Mouse (Mus musculus): ENCODE measurements around the gene Cby1. TPM values are rescaled to one million over a fixed set of nuclear protein-coding genes. Genes with fewer than 3 reads are reported as not detected.

The Cby1 gene
- polyA plus RNA-seq (2014; fragmentation: Illumina TruSeq; extraction: RNeasy Lipid Tissue Mini Kit (QIAGEN cat#74804); ENCODE audit: low read depth, low replicate concordance): 1.1 TPM

DNA sequence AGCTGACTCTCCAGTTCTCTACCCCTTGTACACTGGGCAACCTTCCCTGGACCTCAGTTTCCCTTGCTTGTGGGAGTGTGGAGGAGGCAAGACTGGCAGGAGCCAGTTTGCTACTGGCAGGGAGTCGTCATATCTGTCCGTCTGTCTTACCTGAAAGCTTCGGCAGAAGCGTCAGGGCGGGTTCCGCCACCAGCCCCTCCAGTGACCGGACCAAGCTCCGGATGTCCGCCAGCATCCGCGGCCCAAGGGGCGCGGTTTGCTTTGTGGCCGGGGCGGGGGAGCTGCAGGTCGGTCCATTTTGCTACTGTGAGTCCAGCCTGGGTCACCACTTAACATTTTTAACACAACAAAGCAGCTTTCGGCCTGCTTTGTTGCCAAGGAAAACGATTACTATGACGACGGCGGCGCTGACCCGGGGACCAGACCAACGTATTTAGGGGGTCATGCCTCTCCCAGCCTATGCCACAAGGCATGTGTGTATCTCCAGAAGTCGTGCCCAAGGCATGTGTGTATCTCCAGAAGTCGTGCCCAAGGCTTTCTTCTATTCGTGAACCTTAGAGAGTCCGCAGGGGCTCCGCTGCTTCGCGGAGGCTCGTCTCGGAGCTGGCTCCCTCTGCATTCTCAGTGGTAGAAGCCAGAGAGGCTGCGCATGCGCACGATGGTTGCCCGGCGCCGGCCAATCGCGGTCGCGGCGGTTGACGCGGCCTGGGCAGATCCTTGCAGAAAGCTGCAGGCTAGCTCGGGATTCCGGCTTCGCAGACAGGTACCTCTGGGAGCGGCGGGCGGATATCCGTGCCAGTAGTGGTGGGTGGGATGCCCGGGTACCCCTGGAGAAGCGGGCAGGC lies at the start of gene Cby1, which contains the start of gene Fam227a:
Cby1 (plus strand) TSS at position 669 of the 845 bp plus-strand sequence.
Fam227a (minus strand) TSS at position 426 of the 845 bp plus-strand sequence.

DNA sequence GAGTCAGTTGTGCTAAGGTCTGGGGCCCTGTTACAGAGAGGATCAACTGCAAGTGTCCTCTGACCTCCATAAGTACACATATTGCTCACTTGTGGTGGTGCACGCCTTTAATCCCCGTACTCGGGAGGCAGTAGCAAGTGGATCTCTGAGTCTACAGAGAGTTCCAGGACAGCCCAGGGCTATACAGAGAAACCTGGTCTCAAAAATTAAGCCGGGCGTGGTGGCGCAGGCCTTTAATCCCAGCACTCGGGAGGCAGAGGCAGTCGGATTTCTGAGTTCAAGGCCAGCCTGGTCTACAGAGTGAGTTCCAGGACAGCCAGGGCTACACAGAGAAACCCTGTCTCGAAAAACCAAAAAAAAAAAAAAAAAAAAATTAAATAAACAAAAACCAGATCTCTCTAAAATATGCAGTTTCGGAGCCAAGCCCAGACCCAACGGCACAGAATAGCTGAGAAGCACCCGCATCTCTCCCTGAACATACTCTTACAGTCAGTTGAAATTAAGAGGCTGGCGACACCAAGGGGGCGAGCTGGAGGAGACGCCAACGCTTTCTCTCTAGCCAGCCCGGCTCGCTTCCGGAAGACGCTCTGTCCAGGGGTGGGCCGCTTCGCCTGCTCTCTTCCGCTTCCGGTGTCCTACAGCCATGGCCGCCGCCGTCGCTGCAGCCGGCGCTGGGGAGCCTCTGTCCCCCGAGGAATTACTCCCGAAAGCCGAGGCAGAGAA lies 11.4 kb downstream of the Cby1 start, which contains the start of gene Tomm22:
Tomm22 (plus strand) TSS at position 613 of the 723 bp plus-strand sequence.

DNA sequence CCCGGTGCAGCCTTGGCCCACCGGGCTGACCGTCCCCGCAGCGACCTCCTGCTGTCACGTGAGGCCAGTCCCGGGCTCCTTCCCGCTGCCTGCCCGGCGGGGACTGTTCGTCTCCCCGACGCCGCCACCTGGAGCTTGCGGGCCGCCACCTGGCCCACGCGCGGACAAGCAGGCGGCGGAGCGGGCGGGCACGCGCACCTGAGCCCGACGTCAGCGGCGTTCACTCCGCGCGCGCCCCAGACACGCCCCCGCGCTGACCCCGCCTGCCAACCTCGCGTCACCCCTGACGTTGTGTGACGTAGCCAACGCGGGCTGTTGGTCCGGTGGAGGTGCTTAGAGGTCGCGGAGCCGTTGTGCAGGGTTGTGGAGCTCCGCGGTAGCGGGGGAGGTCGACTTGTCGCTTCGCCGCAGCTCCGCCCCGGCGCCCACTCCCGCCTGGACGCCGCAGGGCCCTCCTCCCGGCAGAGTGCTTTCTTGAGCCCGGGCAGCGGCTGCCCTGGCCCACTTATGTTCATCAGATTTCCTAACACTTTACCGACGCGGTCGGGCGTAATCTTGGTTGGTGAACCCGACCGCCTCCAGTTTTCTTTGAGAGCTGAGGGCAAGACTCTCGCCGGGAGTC lies 28.8 kb downstream of the Cby1 start, which contains the start of gene Josd1:
Josd1 (minus strand) TSS at position 274 of the 622 bp plus-strand sequence.

DNA sequence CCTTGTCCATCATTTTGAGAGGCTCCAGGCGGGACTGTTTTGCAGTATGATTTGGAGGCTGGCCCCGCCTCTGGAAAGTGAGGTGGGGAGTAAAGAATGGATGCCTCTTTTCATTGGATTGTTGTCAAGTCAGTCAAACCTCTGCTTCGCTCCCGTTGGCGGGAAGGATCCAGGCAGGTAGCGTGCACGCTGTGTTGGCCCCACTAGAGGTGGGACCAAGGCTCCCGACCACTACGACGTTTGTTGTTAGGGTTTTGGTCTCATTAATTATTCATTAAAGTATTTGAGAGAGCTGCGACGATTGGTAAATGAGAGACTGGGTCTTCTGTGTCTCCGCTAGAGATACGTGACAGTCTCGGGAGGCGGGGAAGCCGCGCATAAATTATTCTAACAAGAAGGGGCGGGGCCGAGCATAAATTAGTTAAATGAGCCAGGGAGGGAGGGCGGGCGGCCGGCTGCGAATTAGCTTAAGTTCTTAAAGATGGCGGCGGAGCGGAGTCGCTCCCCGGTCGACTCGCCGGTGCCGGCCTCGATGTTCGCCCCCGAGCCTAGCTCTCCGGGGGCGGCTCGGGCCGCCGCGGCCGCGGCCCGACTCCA lies 31.5 kb downstream of the Cby1 start, which contains the start of gene Gtpbp1:
Gtpbp1 (plus strand) TSS at position 420 of the 597 bp plus-strand sequence.

Other genes with a start within 250 kb of the Cby1 start
- gene Csnk1e, start 203.6 kb upstream of the Cby1 start, polyA plus RNA-seq (2014; fragmentation: Illumina TruSeq; extraction: RNeasy Lipid Tissue Mini Kit (QIAGEN cat#74804); ENCODE audit: low read depth, low replicate concordance): 7.4 TPM
- gene Kcnj4, start 154.0 kb upstream of the Cby1 start, polyA plus RNA-seq (2014; fragmentation: Illumina TruSeq; extraction: RNeasy Lipid Tissue Mini Kit (QIAGEN cat#74804); ENCODE audit: low read depth, low replicate concordance): not detected
- 17.9 TPM for gene Kdelr3, start 142.8 kb upstream of the Cby1 start, polyA plus RNA-seq (2014; fragmentation: Illumina TruSeq; extraction: RNeasy Lipid Tissue Mini Kit (QIAGEN cat#74804); ENCODE audit: low read depth, low replicate concordance)
- 534 TPM for gene Ddx17, start 112.5 kb upstream of the Cby1 start, polyA plus RNA-seq (2014; fragmentation: Illumina TruSeq; extraction: RNeasy Lipid Tissue Mini Kit (QIAGEN cat#74804); ENCODE audit: low read depth, low replicate concordance)
- 0.82 TPM for gene Dmc1, start 54.1 kb upstream of the Cby1 start, polyA plus RNA-seq (2014; fragmentation: Illumina TruSeq; extraction: RNeasy Lipid Tissue Mini Kit (QIAGEN cat#74804); ENCODE audit: low read depth, low replicate concordance)
- gene Fam227a, start 243 bp upstream of the Cby1 start, polyA plus RNA-seq (2014; fragmentation: Illumina TruSeq; extraction: RNeasy Lipid Tissue Mini Kit (QIAGEN cat#74804); ENCODE audit: low read depth, low replicate concordance): 3.1 TPM
- gene Tomm22, start 11.7 kb downstream of the Cby1 start, polyA plus RNA-seq (2014; fragmentation: Illumina TruSeq; extraction: RNeasy Lipid Tissue Mini Kit (QIAGEN cat#74804); ENCODE audit: low read depth, low replicate concordance): 305 TPM
- gene Josd1, start 28.7 kb downstream of the Cby1 start, polyA plus RNA-seq (2014; fragmentation: Illumina TruSeq; extraction: RNeasy Lipid Tissue Mini Kit (QIAGEN cat#74804); ENCODE audit: low read depth, low replicate concordance): 17.0 TPM
- gene Gtpbp1, start 31.6 kb downstream of the Cby1 start, polyA plus RNA-seq (2014; fragmentation: Illumina TruSeq; extraction: RNeasy Lipid Tissue Mini Kit (QIAGEN cat#74804); ENCODE audit: low read depth, low replicate concordance): 1.8 TPM
- 13.4 TPM for gene Sun2, start 83.3 kb downstream of the Cby1 start, polyA plus RNA-seq (2014; fragmentation: Illumina TruSeq; extraction: RNeasy Lipid Tissue Mini Kit (QIAGEN cat#74804); ENCODE audit: low read depth, low replicate concordance)
- gene Dnal4, start 118.7 kb downstream of the Cby1 start, polyA plus RNA-seq (2014; fragmentation: Illumina TruSeq; extraction: RNeasy Lipid Tissue Mini Kit (QIAGEN cat#74804); ENCODE audit: low read depth, low replicate concordance): 1.1 TPM
- gene Nptxr, start 145.6 kb downstream of the Cby1 start, polyA plus RNA-seq (2014; fragmentation: Illumina TruSeq; extraction: RNeasy Lipid Tissue Mini Kit (QIAGEN cat#74804); ENCODE audit: low read depth, low replicate concordance): 0.44 TPM
- not detected for gene Npcd, start 175.0 kb downstream of the Cby1 start, polyA plus RNA-seq (2014; fragmentation: Illumina TruSeq; extraction: RNeasy Lipid Tissue Mini Kit (QIAGEN cat#74804); ENCODE audit: low read depth, low replicate concordance)
- 2.2 TPM for gene Cbx6, start 175.5 kb downstream of the Cby1 start, polyA plus RNA-seq (2014; fragmentation: Illumina TruSeq; extraction: RNeasy Lipid Tissue Mini Kit (QIAGEN cat#74804); ENCODE audit: low read depth, low replicate concordance)
- 37.5 TPM for gene Apobec3, start 232.5 kb downstream of the Cby1 start, polyA plus RNA-seq (2014; fragmentation: Illumina TruSeq; extraction: RNeasy Lipid Tissue Mini Kit (QIAGEN cat#74804); ENCODE audit: low read depth, low replicate concordance)

Measured in sigmoid colon, adult 10 weeks (tissue).